Mouse (Mus musculus): ENCODE results near the gene Pou2f3.
"Not testable (repeated sequence)": the region's sequence is repeated elsewhere in the genome, so short reads cannot be mapped to it uniquely, and the experiment has no call there.

The Pou2f3 gene

DNA sequence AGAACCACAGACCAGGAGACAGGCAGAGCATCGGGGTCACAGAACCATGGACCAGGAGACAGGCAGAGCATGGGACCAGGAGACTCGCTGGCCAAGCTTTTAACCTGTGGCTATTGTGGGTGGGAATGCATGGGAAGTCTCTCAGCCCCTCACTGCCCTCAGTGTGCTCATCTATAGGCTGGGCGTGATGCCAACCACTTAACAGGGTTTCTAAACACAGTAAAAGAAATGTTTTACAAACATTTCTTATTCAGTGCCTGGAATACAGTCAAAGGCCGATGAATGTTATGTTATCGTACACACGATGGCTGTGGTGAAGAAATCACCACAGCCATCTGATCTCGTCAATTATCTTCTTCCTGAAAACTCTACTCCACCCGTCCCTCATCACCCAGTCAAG, 43.1 kb downstream of the Pou2f3 start:
- in situ Hi-C loops (cut with MboI, MseI): no loop called here

DNA sequence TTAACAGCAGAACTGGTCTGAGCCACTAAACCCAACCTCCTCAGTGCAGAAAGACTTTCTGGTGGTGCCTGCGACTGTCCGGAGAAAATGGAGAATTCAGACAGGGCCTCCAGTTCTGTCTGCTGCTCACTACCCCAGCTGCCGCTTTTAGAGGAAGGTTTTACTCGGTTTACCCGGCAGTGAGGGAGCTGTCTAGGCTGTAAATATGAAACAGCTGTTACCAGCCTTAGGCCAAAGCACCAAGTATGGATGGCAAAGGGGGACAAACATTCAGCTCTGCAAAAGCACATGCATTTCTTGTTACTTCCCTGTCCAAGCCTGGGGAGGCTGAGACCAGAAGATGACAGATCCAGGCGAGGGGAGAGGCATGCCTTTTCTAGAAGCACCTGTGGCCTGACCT, 43.8 kb downstream of the Pou2f3 start:
- in situ Hi-C loops (cut with MboI, MseI): no loop called here

DNA sequence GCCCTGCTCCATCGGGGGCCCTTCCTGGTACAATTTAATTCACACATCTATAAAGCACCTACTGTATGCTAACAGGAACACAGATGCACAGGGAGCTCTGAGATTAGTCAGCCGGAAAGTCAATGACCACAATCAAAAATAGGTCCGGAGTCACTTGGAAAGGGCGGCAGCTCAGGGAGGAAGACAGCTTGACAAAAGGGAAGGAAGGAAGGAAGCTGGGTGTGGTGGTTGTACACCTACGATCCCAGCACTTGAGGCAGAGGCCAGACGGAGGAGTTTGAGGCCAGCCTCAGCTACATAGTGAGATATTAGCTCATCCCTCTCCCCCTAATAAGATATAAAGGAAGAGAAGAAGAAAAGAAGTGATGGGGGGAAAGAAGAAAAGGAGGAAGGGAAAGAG, 54.2 kb downstream of the Pou2f3 start:
- in situ Hi-C loops (cut with MboI, MseI): no loop called here

DNA sequence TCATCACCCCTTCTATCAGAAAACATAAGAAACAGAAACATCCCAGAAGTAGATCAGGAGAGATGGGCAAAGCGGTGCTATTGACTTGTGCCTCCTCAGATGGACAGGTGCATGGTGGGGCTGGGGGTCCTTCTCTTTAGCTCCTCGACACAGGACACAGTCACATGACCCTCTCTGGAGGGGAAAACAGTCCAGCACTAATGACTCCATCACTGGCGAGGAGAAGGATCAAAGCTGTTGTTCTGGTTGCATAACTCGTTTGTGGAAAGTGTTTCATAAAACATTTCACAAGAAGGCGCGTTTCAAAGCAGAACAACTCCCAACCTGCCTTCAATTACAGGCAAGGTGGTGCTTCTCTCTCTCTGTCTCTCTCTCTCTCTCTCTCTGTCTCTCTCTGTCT, 58.4 kb downstream of the Pou2f3 start:
- in situ Hi-C loops (cut with MboI, MseI): no loop called here

DNA sequence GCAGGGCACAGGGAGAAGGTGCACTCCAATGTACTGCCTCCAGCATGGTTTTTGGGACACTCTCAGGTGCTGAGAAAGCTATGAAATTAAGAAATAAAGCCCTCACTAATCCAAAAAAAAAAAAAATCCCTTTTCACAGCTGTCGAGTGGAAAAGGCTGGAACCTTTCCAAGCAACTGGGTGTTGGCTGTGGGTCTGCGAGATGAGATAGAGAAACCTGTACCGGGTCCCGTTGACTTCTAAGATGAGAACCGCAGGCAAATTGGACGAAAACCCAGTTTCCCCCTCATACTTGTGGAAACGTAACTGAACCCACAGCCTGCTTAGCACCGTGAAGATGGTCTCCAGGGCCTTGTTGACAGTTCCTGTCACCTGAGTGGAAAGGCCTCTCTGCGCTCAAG, 59.2 kb downstream of the Pou2f3 start:
- in situ Hi-C loops (cut with MboI, MseI): no loop called here

DNA sequence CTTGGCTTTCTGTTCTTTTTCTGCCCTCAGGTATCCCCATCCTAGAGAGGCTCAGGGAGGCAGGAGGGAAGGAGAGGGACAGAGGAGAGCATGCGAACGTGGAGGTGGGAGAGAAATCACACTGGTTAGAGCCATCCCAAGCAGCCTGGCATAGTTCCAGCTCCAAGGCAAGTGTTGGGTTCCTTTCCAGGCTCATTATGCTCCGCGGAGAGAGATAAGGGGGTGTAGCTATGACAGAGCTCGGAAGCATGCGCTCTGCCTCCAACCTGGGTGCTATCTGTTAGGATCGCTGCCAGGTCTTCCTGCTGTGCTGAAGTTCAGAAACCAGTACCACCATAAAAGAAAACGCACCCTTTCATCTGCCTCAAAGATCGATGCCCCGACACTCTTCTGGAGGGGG, 60.1 kb downstream of the Pou2f3 start:
- in situ Hi-C loops (cut with MboI, MseI): no loop called here

DNA sequence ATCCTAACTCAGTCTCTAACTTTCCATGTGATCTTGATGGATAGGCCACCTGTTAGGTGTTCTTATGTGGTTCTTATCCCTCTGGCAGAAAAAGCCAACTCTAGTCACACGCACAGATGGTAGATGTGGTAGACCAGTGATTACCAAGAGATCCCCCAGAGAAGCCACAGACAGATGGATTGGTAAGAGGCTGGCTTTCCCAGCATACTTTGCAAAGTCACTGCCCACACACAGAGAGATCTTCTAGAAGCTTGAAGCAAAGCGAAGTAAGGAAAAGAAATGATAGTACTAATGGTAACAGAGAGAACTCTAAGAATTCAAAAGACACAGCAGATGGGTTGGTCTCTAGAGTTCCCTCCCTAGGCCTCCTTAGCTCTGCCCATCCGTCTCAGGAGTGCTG, 60.7 kb downstream of the Pou2f3 start:
- in situ Hi-C loops (cut with MboI, MseI): no loop called here

DNA sequence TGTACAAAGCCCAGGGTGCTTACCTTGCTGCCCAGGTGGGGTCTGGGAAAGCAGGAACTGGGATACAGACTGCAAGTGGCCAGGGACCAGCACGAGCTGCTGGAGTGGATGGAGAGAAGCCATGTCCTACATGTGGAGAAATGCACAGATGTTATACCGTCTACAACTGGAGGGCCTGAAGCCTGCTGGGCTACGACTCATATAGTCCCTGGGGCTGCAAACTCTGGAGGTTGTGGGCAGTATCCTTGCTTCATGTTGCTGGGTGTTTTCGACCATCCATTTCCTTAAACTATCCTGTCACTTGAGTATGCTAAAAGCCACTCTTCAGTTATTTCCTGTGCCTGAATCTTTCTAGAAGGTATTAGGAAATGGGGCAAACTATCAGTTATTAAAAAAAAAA, 65.0 kb downstream of the Pou2f3 start:
- in situ Hi-C loops (cut with MboI, MseI): no loop called here

DNA sequence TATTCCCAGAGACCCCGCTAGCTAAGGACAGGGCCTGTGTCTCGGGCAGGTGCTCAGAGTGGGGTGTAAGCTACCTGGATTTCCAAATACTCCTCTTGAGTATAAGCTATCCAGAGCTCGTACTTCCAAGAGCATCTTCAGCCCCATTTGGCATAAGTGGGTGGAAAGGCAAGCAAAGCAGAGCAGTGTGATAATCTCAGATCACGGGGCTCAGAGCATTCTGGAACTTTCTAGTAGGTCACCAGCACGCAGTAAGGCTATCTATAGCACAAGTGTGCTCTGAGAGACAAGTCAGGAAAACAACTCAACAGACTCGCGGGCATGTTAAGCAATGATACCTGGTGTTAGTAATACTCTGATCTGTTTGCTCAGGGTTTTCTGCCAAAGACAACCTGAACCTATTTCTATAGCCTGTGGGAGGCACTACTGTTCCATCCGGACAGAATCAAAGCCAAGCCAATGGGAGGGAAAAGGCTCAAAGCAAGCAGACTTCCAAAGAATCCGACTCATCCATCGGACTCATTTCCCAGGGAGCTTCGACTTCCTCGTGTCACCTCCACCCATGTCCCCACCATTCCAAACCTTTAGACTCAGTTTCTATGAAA, 65.9 kb downstream of the Pou2f3 start:
- in situ Hi-C loops (cut with MboI, MseI): loop anchor here (5.0 kb wide), 1 partner anchor 143 kb away; no protein-coding TSS in a partner anchor

DNA sequence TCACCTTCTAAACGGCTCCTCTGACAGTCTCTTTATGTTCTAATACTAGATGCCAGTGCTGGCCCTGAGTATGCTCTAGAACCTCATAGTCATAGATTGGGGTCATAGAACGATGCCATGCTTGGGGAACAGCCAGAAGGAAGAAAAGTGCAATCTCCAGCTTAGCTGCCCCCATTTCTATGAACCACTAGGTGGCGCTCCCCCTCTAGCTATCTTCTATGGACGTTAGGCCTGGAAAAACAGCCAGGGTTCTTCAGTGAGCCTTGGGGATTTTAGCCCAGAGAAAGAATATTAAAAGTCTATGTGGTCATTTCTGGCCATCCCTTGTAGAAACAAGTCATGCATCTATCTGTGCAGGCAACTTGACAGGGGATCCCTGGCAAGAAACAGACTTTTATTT, 68.3 kb downstream of the Pou2f3 start:
- in situ Hi-C loops (cut with MboI, MseI): loop anchor here (5.0 kb wide), 1 partner anchor 145 kb away; no protein-coding TSS in a partner anchor

DNA sequence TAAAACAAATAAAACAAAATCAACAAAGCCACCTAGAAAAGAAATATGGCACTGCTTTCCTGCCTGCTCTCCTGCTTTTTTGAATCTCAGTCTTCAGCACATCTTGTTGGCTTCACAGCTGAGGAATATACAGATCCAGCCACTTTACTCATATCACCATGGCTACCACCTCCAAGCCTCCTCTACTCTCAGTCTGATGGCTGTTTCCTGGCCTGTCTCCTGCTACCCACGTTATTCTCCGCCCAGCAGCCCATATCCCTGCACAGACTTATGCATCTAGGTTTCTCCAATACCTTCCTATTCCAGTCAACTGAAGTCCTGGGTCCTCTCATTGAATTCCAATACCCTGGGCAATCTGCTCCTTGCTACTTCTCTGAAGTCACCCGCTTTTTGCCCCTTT, 76.6 kb downstream of the Pou2f3 start:
- in situ Hi-C loops (cut with MboI, MseI): no loop called here

DNA sequence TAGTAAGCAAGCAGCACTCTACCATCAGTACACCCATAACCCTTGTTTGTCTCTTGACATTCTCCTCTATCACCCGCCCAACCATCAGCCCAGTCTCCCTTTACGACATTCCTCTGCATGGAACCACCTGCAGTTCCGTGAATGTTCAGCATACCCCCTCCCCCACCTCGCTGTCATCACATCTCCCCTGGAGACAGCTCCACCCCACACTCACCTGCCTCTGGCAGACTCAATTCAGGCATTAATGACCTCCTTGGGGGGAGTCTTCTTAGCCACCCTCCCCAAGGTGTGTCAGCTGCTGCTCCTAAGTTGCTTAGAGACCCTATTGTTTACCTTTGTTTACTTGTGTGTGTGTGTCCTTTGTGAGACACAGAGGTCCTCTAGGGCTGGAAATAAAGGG, 77.8 kb downstream of the Pou2f3 start:
- in situ Hi-C loops (cut with MboI, MseI): no loop called here

DNA sequence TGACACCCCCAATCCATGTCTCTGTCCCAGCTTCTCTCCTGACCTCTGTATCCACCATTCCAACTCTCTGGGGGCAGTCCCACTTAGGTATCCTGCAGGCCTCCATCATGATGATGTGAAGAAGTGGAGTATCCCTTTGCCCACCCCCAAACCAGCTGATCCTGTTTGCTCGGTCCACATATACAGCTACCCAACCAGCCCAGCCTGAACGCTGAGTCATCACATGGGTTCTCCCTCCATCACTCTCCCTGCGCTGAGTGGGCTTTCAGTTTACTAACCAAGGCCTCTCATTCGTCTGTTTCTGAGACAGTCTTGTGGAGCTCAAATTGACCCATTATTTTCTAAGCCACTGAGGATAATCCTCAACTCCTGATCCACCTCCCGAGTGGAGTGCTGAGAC, 78.2 kb downstream of the Pou2f3 start:
- in situ Hi-C loops (cut with MboI, MseI): no loop called here

DNA sequence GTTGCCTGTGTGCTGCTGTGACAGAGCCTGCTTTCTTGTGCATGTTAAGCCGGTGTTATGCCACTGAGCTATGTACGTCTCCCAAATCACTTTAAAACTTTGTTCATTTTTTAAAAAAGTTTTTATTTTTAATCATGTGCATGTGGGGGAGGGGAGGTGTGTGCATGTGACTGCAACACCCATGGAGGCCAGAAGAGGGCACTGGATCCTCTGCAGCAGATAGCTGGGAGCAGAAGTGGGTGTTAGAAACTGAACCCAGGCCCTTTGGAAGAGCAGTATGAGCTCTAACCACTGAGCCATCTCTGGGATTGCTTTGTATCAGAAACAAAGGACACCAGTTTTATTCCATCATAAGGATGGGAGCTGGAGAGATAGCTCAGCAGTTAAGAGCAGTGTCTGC, 79.5 kb downstream of the Pou2f3 start:
- in situ Hi-C loops (cut with MboI, MseI): no loop called here

DNA sequence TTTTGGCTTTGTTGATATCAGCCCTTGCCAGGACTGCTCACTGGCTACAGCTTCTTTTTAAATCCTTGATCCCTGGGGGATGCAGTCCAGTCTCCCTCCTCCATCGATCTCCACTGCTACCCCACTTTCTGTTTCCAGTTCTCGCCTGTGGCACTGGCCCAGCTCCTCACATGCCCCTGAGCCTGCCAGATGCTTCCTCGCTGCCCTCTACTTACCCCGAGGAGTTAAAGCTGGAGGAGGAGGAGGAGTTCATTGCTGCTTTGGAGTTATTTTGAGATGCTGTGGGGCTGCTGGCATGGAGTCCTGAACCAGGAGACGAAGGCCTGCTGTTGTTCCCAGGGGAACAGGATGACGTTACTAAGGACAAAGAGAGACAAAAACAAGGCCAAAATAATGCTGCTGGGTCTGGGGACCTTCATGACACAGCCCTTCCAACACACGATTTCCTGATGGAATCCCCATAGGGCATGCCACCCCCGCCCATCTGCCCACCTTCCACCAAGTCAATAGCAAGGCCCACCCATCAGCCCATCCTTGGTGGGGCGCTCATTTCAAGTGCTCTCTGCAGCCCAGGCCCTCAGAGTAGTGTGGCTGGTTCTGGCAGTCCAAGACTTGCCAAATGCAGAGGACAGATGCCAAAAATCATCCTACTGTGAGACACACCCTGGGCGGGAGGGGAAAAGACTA, 82.9 kb downstream of the Pou2f3 start:
- in situ Hi-C loops (cut with MboI, MseI): no loop called here

DNA sequence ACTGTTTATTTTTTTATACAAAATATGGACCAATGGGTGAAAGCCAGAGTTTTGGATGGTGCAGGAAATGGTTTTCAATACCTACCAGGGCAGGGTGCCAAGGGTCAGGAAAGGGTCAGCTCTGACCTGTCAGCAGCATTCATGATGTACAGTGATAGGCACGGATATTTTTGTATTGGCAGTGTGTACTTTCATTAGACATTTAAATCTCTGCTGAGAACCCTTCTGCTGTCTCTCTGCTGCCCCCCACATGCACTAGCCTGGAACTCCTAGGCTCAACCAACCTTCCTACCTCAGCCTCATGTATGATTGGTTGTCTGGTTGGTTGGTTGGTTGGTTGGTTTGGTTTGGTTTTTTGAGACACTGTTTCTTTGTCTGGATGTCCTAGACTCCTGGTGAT, 87.8 kb downstream of the Pou2f3 start:
- in situ Hi-C loops (cut with MboI, MseI): no loop called here

DNA sequence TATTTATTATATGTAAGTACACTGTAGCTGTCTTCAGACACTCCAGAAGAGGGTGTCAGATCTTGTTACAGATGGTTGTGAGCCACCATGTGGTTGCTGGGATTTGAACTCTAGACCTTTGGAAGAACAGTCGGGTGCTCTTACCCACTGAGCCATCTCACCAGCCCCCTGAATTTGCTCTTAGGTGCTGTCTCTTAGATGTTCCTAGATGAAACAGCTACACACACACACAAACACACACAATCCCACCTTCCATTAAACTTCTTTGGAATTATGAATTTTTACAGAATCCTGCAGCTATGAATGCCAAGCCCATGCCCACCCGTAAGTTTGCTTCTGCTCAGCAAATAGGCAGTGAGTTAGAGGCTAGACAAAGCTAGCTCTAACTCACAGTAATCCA, 88.2 kb downstream of the Pou2f3 start:
- in situ Hi-C loops (cut with MboI, MseI): not testable (repeated sequence)

DNA sequence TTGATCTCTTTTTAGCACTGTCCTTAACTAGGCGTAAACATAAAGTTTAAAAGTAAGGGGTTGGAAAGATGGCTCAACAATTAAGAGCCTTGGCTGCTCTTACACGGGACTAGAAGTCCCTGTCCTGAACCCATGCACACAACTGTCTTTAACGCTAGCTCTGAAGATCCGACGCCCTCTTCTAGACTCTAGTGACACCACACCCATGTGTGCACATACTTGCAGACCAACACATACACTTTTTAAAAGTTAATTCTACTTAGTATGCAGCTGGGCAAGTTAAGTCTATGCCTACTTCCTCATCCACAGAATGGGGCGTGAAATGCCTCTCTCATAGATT, 93.2 kb downstream of the Pou2f3 start:
- in situ Hi-C loops (cut with MboI, MseI): no loop called here

DNA sequence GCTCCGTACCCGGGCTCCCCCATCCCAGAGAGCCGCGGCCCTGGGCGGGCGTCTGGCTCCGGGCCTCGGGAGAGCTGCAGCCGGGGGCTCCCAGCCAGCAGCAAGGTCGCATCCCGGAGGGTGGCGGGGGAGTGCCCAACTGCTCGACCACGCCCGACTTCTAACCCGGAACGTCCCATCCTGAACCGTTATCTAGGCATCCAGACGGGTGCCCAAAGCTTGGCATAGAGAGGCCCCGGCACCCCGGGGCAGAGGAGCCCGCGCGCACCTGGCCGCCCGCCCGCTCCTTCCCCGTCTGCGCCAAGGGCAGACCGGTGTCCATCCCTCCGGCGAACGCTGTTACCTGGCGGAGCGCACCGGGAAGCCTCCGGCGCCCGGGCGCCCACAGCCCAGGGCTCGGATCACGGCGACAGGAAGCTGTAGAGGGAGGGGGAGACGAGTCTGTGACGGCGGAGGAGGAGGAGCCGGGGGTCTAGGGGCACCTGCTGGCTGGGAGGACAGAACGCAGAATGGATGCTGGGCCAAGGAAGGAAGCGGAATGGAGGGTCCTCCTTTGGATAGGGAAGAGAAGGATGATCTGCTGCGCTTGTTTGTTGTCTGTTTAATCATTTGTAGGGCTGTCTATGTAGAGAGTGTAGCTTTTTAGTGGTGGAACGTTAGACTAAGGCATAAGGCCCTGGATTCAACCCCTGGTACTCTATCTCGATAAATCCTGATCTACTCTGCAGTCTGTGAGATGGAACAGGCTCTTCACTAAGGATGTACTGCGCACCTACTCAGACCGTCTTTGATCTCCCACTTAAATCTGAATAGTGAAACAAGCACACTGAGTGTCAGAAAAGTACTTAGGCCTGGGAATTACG, 93.8 kb downstream of the Pou2f3 start, which contains the start of gene Tmem136:
Gene Tmem136, minus strand, starts transcription at position 437 of the 863 bp plus-strand sequence.
- in situ Hi-C loops (cut with MboI, MseI): no loop called here

DNA sequence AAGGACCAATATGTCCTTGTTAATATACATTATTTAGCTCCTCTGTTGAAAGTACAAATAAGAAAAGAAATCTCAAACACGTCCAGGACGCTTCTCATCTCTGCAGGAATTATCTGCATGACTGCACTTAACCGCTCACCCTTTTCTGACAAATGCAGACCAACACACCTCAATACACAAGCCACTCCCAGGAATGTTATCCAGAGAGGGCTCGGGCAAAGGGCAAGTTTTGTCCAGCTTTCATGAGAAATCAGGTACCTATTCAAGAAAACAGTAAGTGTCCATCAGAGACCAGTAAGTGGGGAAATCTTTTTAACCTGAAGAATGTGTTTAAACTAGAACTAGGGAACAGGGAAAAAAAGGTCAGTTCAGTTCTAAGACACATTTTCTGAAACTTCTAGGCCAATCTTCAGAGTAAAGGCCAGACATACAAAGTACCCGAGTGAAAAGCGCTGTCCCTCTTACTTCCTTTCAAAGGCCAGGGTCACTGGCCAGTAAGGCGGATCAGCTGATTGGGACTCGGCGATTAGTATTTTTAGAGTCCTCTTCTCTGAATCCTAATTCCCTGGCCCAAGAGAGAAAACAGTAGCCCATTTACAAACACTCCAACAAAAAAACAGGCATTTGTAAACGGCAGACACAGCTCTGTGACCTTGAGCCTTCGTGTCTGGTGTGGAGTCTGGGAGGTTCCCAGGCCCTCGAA, 94.6 kb downstream of the Pou2f3 start:
- in situ Hi-C loops (cut with MboI, MseI): no loop called here

DNA sequence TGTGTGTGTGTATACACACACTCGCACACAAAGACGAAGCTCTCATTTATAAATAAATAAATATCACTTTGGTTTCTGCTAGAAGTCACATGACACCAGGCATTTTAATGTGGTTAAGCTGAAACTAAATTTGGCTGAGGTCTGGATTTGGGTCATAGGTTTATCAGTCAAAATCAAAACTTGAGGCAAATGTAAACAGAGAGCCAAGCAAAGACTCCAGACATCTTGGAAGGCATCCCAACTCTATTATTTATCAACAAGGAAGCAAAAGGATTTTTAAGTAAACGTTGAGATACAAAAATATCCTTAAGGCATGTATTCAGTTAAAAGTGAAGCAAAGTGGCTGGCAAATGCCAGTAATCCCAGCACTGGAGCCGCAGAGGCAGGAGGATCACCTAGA, 95.3 kb downstream of the Pou2f3 start:
- in situ Hi-C loops (cut with MboI, MseI): no loop called here

DNA sequence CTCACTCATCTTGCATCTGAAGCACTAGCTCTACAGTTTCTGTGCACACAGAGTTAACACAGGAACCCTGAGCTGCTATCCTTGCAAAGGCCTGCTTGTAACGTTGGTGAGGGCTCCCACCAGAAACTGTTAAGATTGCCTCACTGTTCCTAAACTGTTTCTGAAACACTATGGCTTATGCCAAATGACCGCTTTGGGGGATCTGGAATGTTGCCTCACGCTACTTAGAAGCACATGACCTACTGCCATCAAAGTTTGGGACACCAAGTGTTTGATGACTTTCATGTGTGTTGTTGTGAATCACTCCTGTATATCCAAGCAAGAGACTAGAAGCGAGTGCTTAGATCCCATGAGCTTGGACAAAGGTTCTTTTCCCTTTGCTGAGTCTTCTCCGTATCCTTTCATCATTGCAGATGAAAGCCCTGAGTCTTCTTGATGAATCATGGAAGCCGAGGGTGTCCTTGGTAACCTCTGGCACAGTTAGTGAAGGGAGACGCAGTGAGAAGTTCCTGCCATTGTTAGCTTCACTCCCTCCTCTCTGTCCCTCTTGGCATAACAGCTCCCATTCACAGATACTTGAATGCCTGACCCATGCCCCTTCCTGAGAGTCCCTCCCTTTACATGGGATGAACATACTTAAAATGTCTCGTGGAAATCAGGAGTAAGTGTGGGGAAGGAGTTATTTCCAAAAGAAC, 99.7 kb downstream of the Pou2f3 start:
- in situ Hi-C loops (cut with MboI, MseI): no loop called here

Measured in regulatory T cell (primary cell).